Mouse (Mus musculus): ENCODE results near the gene Tvp23b. TPM values are rescaled to one million over a fixed set of nuclear protein-coding genes. Genes with fewer than 3 reads are reported as not detected.
A peak's percentile ranks its signal among the peaks of the same experiment; 100 is the strongest.

Tvp23b gene
- total and polyA plus RNA-seq, 2 experiments from 2014 or later = 26.7 to 42.6 TPM

GRCm38 (mm10) chr11:62847655-62848191 is 31.5 kb upstream of the Tvp23b start:
- no peak for ATAC-seq
- no peak for TF ChIP-seq CTCF (IDR thresholded peaks at IDR 0.05; ENCODE audit: low read depth)
- Histone ChIP-seq H3K9me3 (ENCODE audit: low read length) (no peaks in the 10 kb centered on the region), H3K27me3 (ENCODE audit: insufficient read depth, low read length) (no peaks in the 10 kb centered on the region), H3K36me3 (ENCODE audit: insufficient read depth, low read length) (no peaks in the 10 kb centered on the region), H3K4me3 (ENCODE audit: low read length) (no peak overlapping the region), H3K4me1 (ENCODE audit: insufficient read depth, low read length) (no peaks in the 10 kb centered on the region), H3K4me2 (ENCODE audit: low read depth, low read length) (no peak overlapping the region), H3K9ac (replicated peaks; ENCODE audit: low read length) (no peak overlapping the region), H3K27ac (no peak overlapping the region)
- no peak for DNase-seq (ENCODE audit: low spot score)
- WGBS = 66% methylated on average over 4 of the region's 4 CpGs

DNA sequence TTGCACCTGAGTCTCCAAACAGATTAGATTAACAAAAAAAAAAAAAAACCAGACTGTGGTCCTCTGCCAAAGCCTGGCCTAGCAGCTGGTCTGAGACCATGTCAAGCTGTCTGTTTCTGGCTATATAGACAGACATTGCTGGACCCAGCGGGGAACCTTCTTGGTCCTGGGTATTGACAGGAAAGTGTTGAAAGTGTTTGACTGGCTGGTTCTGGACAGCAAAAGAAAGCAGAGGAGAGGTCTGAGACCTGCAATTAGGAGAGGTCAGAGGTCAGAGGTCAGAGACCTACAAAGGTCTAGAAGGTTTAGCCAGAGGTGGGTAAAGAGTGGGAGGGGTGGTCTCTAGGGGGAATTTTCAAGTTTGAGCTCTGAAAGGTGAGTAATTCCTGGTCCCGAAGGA is 31.0 kb upstream of the Tvp23b start:
- WGBS = 52% methylated on average over 2 of the region's 2 CpGs

GRCm38 (mm10) chr11:62851199-62851598 is 28.1 kb upstream of the Tvp23b start:
- H3K27ac ChIP-seq = no peak overlapping the region
- H3K4me1 ChIP-seq (ENCODE audit: insufficient read depth, low read length) = no peaks in the 10 kb centered on the region
- no peaks in the 10 kb centered on the region for H3K9me3 ChIP-seq (ENCODE audit: low read length)
- no peak overlapping the region for H3K4me2 ChIP-seq (ENCODE audit: low read depth, low read length)
- no peak overlapping the region for H3K4me3 ChIP-seq (ENCODE audit: low read length)
- no peak for ATAC-seq
- DNase-seq (ENCODE audit: low spot score) = peak; percentile 28
- H3K27me3 ChIP-seq (ENCODE audit: insufficient read depth, low read length) = no peaks in the 10 kb centered on the region
- 61% methylated on average over 1 of the region's 1 CpGs for WGBS
- peak; percentile 50 for TF ChIP-seq CTCF (IDR thresholded peaks at IDR 0.05; ENCODE audit: low read depth)
- no peak overlapping the region for H3K9ac ChIP-seq (replicated peaks; ENCODE audit: low read length)
- H3K36me3 ChIP-seq (ENCODE audit: insufficient read depth, low read length) = no peaks in the 10 kb centered on the region

More for the DNA sequence above, 31.0 kb upstream of the Tvp23b start:
- DNase-seq (ENCODE audit: low spot score) (peak; percentile 25), ATAC-seq (no peak)
- Histone ChIP-seq H3K27me3 (ENCODE audit: insufficient read depth, low read length) (no peaks in the 10 kb centered on the region), H3K27ac (no peak overlapping the region), H3K4me2 (ENCODE audit: low read depth, low read length) (no peak overlapping the region), H3K4me1 (ENCODE audit: insufficient read depth, low read length) (no peaks in the 10 kb centered on the region), H3K9me3 (ENCODE audit: low read length) (no peaks in the 10 kb centered on the region), H3K9ac (replicated peaks; ENCODE audit: low read length) (no peak overlapping the region), H3K36me3 (ENCODE audit: insufficient read depth, low read length) (no peaks in the 10 kb centered on the region), H3K4me3 (ENCODE audit: low read length) (no peak overlapping the region)
- TF ChIP-seq CTCF (IDR thresholded peaks at IDR 0.05; ENCODE audit: low read depth) = no peak

DNA sequence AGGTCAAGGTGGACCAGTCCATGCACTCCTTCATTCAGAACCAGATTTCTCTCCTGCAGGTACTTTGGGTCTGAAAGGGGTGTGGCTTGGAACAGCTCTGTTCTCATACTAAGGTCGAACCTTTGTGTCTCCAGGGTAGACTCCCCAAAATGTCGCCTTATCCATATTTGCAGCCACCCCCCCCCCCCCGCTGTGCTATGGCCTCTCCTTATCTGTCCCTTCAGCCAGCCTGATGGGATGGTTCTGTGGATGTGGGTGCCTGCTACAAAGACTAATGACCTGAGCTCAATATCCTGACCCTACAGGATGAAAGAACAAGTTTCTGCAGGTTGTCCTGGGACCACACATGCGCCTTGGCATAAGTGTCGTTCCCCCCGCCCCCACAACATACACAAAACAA is 25.9 kb upstream of the Tvp23b start:
- no peak overlapping the region for H3K9ac ChIP-seq (replicated peaks; ENCODE audit: low read length)
- no peak overlapping the region for H3K27ac ChIP-seq
- no peaks in the 10 kb centered on the region for H3K27me3 ChIP-seq (ENCODE audit: insufficient read depth, low read length)
- H3K4me2 ChIP-seq (ENCODE audit: low read depth, low read length) = no peak overlapping the region
- ATAC-seq (no peak), DNase-seq (ENCODE audit: low spot score) (no peak)
- H3K4me1 ChIP-seq (ENCODE audit: insufficient read depth, low read length) = no peaks in the 10 kb centered on the region
- no peaks in the 10 kb centered on the region for H3K9me3 ChIP-seq (ENCODE audit: low read length)
- TF ChIP-seq CTCF (IDR thresholded peaks at IDR 0.05; ENCODE audit: low read depth) = no peak
- H3K36me3 ChIP-seq (ENCODE audit: insufficient read depth, low read length) = no peaks in the 10 kb centered on the region
- no peak overlapping the region for H3K4me3 ChIP-seq (ENCODE audit: low read length)
- 86% methylated on average over 6 of the region's 6 CpGs for WGBS

GRCm38 (mm10) chr11:62865562-62865961 is 13.7 kb upstream of the Tvp23b start:
- Histone ChIP-seq H3K9me3 (ENCODE audit: low read length) (no peaks in the 10 kb centered on the region), H3K27me3 (ENCODE audit: insufficient read depth, low read length) (no peaks in the 10 kb centered on the region), H3K4me3 (ENCODE audit: low read length) (no peak overlapping the region), H3K36me3 (ENCODE audit: insufficient read depth, low read length) (no peaks in the 10 kb centered on the region), H3K27ac (no peak overlapping the region), H3K9ac (replicated peaks; ENCODE audit: low read length) (no peak overlapping the region), H3K4me1 (ENCODE audit: insufficient read depth, low read length) (no peaks in the 10 kb centered on the region), H3K4me2 (ENCODE audit: low read depth, low read length) (no peak overlapping the region)
- ATAC-seq (no peak), DNase-seq (ENCODE audit: low spot score) (no peak)
- 79% methylated on average over 4 of the region's 4 CpGs for WGBS
- TF ChIP-seq CTCF (IDR thresholded peaks at IDR 0.05; ENCODE audit: low read depth) = no peak

- TF ChIP-seq CTCF (IDR thresholded peaks at IDR 0.05; ENCODE audit: low read depth) = no peak
- H3K36me3 ChIP-seq (ENCODE audit: insufficient read depth, low read length) = no peaks in the 10 kb centered on the region
- no peak overlapping the region for H3K4me2 ChIP-seq (ENCODE audit: low read depth, low read length)
- DNase-seq (ENCODE audit: low spot score) (no peak), ATAC-seq (no peak)
- H3K4me3 ChIP-seq (ENCODE audit: low read length) = no peak overlapping the region
- H3K9me3 ChIP-seq (ENCODE audit: low read length) = no peaks in the 10 kb centered on the region
- no peaks in the 10 kb centered on the region for H3K27me3 ChIP-seq (ENCODE audit: insufficient read depth, low read length)
- 86% methylated on average over 7 of the region's 7 CpGs for WGBS
- H3K27ac ChIP-seq = no peak overlapping the region
- no peaks in the 10 kb centered on the region for H3K4me1 ChIP-seq (ENCODE audit: insufficient read depth, low read length)
- no peak overlapping the region for H3K9ac ChIP-seq (replicated peaks; ENCODE audit: low read length)
Observed at GRCm38 (mm10) chr11:62866685-62867084, 12.6 kb upstream of the Tvp23b start.

DNA sequence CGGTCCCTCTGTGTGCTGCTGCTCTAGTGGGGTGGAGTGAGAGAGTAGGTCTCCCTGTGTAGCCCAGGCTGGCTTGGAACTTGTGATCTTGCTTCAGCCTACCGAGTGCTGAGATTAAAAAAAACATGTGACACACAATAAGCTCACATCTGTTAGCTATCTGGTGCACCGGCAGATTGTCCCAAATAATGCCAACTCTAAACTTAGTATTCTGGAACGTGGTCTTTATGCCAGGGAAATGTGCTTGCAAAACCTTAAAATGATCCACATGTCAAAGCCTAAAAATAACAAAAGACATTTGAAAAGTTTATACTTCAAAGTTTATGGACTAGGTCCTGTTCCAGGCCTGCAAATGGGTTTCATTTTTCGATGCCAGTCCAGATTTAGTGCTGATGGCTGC is 10.1 kb upstream of the Tvp23b start:
- Histone ChIP-seq H3K36me3 (ENCODE audit: insufficient read depth, low read length) (no peaks in the 10 kb centered on the region), H3K9ac (replicated peaks; ENCODE audit: low read length) (no peak overlapping the region), H3K9me3 (ENCODE audit: low read length) (no peaks in the 10 kb centered on the region), H3K4me2 (ENCODE audit: low read depth, low read length) (no peak overlapping the region), H3K27ac (no peak overlapping the region), H3K4me1 (ENCODE audit: insufficient read depth, low read length) (no peaks in the 10 kb centered on the region), H3K4me3 (ENCODE audit: low read length) (no peak overlapping the region), H3K27me3 (ENCODE audit: insufficient read depth, low read length) (no peaks in the 10 kb centered on the region)
- no peak for ATAC-seq
- DNase-seq (ENCODE audit: low spot score) = no peak
- no peak for TF ChIP-seq CTCF (IDR thresholded peaks at IDR 0.05; ENCODE audit: low read depth)
- 75% methylated on average over 5 of the region's 5 CpGs for WGBS

Measured in hindbrain, postnatal 0 days (tissue).